Mouse (Mus musculus) left cerebral cortex, adult 9 months (tissue): ENCODE results near the gene Nrxn3.
A peak's percentile ranks its signal among the peaks of the same experiment; 100 is the strongest.

Source experiments
- DNase-seq, 2 experiments: peaks; one replicate each; pipeline ENCODE4 v3.0.0; 2022; ENCODE audit warnings: low spot score in 2 of 2

Nrxn3 gene

DNA sequence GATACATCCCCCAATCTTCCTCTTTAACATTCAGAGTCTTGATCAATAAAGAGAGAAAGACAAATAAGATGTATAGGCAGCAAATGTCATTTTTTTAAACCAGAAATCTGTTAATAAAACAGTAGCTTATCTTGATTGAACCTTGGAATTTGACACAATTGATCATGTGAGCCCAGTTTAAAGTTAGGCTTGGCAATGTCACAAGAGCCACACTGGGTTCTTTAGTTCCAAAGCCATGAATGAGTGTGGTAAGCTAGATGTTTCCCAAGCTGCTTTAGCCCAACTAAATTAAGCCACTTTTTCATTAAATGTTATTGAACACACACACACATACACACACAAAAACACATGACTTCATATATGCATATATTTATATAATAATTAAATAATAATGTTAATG is 786.3 kb downstream of the Nrxn3 start:
- DNase-seq = no peak

DNA sequence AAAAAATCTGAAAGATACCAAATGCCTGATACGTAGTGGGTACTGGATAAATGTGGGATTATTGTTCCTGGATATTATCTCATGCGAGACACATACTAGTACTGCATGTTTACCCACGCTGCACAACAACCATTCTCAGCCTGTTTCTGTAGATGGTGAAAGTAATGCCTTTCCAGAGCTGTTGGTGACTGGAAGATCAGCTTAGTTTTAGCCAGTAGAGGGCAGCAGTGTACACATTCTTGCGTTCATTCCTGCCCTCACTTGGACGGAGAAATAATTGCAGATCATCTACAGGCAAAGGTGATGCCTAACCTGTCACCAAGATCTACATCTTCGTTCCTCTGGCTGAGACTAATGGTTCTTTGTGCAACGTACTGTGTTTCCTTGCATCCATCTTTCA is 791.1 kb downstream of the Nrxn3 start:
- peak; percentile 20 to 76 for DNase-seq

DNA sequence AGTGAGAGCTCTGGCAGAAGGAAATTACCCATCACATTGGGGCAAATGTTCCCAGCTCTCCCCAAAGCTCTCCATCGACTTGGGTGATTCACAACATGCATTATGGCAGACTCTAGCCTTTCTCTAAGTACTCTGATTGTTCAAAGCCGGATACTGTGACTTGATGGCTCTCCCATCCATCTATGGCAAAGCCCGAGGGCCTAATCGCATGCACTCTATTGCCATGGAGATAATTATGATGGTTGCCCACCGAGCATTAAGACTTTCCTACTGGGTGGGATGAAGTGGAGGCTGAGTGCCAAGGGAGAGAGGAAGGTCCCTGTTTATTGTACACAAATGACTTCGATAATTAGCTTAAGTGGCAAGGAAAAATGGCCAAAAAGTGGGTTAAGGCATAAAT is 793.4 kb downstream of the Nrxn3 start:
- no peak for DNase-seq

DNA sequence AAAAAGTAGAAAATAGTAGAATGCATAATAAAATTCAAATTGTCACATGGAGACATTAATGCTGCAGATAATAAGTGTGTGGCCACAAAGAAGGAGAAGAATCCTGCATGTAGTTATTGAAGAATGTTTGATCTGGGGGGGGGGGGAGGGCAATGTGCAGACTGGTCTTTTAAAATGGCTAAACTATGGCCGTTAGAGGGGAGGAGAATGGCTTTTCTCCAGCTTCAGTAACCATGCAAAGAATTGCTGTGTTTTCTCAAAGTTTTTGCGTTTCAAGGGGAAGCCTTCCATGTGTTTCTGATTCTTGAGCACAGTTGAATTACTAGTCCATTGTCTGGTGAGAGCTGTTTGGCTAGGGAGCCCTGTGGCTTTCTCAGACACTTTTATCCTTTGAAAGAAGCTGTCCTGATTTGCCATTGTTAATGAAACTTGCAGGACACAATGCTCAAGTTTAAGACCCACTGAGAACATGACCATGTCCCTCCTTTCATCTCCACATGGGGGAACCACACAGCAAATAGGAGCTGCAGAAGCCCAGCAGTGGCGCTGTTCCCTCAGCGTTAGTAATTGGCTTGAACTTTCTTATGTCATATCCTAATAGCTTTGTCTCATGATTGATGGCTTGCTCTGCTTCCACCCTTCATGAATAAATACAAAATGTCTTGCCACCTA is 808.1 kb downstream of the Nrxn3 start:
- no peak for DNase-seq

DNA sequence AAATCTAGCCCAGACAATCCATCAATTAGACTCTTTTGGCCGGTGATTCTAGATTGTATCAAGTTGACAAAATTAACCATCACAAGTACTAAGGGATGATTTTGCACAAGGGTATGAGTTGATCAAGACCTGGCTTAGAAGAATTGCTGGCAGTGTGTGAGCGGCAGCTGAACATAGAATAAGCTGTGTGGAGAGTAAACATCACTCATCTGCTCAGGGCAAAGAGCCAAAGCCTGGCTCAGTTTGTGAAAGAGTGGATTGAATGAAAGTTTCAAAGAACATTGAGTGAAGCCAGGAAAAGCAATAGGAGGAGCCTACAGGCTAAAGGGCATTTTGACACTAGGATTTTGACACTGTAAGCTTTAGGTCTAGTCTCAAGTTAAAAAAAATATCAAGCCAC is 828.6 kb downstream of the Nrxn3 start:
- peak in 1 of 2 experiments; percentile 15 for DNase-seq

DNA sequence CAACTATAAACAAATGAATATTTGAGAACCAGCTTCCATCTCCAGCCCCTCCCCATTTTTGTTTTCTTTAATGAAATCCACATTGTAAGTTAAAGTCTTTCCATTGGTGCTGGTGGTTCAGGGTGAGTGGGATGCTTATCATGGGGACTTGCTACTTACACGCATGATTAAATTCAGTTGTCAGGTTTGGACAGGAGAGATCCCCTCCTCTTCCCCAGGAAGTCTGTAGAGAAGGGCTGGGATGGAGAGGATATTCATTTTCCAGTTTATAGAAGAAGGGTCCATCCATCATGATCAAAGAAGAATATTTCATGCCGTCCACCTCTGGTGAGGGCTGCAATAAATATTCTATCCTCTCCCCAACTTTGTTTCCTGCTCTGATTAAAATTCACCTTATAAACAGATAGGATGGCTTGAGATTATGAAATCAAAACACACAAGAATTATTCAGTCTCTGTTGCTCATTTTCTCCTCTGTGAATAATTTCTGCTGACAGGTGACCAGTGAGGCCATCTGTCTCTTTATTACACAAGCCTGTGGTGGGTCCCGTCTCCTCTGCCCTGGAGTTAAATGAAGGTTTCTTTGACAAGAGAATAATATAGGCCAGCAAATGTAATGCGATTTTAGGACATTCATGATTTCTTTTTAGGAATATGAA is 830.7 kb downstream of the Nrxn3 start:
- DNase-seq = no peak

DNA sequence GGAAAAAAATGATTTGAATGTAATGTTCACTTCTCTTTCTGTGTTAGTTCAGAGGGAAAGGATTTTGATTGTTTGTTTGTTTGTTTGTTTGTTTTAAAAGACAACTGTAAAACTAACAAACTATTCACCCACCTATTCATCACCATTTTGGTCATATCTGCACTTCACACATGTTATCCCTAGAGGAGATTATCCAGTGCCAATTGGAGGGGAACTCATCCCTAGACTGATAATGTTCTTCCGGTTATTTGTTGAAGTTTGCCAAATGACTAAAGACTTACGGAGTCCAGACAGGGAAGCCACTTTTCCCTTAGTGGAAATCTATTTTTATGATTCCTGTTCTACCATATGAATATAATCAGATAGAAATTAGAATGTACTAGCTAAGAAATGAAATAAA is 831.5 kb downstream of the Nrxn3 start:
- no peak for DNase-seq

DNA sequence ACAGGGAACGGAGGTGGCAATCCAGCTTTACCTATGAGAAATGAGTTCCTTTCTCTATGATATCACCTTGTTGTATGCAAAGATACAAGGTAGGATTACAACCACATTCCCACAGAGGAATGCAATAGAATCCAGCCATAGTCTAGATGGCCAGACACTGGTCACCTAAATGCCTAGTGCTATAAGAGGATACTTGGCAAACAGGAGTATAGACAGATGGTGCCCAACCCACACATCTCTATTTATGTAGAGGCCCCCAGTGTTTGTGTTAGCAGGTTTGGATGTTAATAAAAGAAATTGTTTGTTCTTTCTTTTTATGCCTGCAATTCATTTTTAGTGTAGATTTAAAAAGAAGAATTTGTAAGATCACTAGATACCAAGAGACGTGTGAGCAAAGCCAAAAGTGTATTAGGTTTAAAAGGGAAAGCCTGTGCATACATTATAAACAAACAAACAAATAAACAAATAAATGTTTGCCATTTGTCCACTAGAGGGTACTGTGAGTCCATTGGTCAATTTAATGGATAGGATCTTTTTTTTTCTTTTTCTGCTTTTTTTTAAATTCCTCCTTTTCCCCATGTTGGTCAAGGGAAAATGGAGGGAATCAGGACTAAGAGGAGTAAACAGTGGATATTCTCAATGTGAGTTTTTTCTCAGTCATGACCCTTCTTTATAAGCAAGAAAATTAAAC is 832.2 kb downstream of the Nrxn3 start:
- peak in 1 of 2 experiments; percentile 57 for DNase-seq

DNA sequence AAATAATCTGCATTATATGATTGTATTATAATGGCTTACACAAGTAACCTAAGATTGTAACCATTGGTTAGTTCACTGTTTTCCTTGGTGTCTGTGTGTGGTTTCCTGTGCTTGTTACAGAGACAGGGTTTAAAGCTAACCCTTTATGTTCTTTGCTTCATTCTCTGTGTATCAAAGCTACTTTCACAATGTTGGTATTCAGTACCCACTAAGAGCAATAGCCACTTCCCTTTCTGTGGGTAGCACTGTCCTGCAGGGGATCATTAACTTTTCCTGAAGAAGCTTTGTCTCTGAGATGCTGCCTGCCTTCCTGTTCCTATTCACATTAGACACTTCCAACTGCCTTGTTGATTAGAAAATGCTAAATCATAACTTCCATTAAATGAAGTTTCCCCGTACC is 836.2 kb downstream of the Nrxn3 start:
- DNase-seq = no peak

DNA sequence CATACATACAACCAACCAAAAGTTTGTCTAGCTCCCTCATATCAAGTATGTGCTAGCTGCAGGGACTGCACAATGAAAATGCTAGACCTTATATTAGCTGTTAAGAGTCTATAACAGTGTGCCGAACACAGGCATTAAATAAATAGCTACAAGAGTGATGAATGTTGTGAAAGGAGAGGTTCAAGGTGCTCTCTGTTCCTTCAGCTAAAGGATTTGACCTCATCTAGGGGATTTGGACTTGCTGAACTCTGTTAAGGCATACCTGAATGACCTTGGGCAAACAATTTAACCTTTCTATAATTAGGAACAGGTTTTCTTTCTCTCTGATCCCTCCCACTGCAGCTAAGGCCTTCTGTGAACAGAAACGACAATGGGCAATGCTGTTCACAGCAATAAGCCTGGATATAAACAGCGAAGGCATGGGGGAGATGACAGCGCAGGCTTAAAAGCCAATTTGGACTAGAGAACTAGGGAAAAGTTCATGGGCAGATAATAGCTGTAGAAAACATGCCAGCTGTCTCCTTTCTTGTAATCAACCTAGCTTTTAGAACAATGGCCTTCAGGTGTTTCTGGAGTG is 839.4 kb downstream of the Nrxn3 start:
- no peak for DNase-seq

DNA sequence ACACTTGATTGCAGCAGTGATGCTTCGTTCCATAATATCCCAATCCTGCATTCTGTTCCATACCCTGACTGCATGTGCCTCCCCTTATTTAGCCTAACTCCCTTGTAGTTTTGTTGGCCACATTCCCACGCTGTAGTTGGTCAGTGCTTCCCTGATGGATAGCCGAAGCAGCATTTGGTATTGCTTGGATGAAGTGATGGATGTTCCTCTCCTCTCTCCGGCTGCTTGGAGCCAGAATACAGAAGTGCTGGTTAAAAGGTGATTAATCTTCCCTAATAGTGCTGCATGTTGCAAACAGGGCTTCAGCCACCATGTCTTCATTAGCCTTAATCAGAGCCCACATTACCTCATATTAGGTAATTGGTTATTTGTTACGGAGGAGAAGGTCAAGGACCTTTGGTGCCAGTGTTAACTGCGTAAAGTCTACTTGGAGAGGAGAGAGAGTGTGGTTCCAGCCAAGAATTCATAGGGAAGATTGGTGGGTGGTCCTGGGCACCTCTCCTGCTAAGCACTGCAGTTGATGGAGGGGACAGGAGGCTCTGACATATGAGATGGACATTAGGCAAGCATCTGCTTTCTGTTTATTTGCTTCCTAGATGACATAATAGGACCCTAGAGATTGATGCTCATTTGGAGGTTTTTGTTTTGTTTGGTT is 846.2 kb downstream of the Nrxn3 start:
- DNase-seq = no peak

DNA sequence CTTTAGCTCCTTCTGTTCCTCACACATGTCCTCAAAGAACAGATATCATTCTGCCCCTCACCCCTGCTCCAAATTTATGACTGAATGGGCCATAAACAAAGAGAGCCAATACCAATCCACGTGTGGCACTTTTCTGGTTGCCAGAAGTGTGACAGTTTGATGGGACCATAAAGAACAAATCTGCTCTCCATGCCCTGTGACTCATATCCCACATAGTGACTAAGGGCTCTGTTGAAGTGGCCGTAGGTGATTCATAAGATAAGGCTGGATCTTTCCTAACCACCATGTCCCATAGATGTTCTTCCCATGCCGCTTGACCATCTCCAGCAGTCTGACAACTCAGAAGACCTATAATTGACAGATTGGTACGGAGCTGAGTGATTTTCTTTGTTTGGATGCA is 869.8 kb downstream of the Nrxn3 start:
- DNase-seq = no peak

DNA sequence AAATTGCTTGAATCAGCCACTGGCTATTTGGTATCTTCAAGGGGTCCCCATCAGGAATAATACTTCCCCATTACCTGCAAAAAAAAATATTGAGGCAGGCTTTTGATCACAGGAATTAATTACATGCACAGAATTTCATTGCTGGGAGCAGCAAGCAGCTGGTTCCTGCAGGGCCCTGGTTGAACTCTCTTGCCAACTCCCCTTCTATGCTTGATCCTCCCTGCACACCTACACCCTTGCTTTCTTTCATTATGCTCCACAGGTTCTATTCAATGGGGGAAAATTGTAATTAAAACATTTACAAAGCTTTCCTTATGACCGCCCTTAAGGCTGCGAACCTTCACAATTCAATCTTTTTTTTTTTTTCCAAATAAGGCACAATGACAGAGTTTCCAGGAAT is 891.0 kb downstream of the Nrxn3 start:
- DNase-seq = no peak

DNA sequence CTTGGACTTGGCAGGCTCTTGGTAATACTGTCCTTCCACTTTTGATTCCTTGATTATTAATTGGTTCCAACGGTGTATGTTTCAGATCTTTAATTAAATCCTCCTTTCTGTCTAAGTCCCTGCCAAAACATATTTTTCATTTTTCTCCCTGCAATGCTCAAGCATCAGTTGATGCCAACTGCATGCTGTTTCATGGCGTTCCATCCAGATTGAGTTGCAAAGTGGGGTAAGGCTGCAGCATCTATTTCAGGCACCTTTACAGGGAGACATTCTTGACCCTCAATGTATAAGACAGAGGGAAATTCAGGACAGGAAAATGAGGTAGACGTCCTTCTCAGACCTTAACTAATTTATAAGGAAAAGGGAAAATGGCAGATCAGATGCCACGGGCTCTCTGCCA is 903.1 kb downstream of the Nrxn3 start:
- DNase-seq = no peak

DNA sequence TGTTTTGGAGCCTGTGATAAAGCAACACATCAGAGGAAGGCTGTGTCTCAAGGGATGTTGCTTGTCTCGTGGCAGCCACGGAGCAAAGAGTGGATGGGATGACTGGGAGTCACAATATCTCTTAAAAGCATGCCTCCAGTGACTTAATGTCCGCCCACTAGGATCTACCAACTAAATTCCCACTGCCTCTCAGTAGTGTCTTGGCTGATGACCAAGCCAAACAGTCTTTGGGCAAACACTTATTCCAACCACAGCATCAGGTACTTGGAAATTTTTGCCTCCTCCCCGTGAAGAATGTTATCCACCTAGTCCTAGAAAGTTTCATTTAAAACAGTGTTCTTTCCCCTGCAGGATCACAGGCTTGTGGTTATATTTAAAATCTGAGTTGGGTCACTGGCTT is 917.4 kb downstream of the Nrxn3 start:
- no peak for DNase-seq

DNA sequence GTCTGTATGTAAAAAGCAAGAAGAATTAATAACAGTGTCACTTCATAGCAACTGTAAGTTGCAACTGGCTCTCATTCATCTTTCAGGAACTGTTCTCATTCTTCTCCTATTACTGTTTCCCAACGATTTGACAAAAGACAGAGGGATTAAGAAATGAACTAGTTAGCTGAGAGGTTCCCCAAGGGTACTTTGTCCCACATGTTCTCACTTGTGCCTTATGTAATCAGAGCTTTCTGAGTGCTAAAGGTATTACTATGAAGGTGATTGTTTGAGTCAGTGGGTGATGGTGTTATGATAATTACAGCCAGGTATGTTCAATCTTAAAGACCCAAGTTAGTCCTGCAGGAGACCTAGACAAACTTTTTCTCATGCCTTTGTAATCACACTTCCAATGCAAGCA is 918.8 kb downstream of the Nrxn3 start:
- DNase-seq = no peak

DNA sequence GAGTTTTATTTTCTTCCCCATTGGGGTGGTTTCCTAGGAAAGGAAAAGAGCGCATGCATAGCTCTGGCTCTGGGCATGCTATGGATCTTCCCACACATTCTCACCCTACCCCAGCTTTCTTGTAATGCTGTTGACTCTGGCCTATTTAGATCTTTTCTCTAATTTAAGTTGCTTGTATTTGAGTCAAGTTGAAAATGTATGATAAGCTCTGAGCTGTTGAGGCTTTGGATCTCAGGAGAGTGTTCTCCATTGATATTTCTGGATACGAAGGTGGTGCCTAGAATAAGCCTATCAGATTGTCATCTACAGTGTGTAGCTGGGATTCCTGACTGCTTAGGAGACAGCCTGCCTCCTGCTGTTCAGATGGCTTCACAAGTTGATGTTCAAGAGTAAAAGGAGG is 930.5 kb downstream of the Nrxn3 start:
- DNase-seq = peak; percentile 26 to 45

DNA sequence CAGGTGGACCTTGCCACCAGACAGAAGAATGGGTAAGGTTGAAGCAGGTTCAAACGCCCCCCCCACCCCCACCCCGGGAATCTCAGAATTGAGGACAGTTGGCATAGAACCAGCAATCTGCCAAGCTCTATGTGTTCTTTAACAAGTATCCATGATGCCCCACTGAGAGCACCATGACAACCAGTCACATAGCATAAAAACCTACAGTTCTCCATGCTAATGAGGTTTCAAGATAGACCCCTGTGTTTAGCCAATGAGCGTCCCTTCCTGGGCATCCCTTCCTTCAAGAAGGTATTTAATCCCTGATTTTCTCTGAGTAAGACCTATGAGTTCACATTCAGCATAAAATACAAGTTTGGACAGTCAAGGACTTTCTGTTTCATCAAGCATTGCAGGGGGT is 938.5 kb downstream of the Nrxn3 start:
- DNase-seq = no peak

DNA sequence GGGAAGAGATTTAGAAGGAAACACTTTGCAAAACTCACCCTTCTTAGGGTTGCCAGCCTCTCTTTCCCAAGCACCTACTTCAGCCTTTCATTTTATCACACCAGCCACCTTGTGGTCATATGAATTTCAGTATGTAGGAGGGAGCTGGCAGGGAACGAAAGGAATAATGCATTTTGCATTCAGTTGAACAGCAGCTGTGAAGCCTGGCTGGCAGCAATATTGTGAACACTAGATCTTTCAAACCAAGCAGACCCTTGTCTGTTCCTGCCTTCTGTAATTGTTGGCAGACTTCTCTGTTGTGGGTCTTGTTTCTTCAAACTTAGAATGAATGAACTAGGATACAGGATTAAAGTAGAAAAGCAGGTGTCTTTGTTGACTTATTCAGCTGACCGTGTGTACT is 946.2 kb downstream of the Nrxn3 start:
- DNase-seq = peak in 1 of 2 experiments; percentile 53

DNA sequence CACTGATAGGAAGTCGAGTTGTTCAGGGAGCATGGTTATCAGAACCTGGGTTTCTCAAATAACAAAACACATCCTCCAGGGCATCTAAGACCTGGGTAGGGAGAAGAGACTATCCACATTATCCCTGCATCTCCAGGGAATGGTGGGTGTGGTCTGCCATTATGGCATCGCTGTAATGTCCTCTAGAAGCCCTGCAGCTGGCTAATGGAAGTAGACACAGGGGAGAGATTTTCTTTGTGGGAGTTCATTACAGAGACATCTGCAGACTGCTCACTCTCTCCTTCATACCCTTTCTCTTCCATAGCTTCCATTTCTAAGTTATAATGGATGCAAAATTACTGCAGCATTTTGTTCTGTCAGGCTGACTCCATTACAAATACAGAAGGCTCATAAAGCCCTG is 950.1 kb downstream of the Nrxn3 start:
- no peak for DNase-seq

DNA sequence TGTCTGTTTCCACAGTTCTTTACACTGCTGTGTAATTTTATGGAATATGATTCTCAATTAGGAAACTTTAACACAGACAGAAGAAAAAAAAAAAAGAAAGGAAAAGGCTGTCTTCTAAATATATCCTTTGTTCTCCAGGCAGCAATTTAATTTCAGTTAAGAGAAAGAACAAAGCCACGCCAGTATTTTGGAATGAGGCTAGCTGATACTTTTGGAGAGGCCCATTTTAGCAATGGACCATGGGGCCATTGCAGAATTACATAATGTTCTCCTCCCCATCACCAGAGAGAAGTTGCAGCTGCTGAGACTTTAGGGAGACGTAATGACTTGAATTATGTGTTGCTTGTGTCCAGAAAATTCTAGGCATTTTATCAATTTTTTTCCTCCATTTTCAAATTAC is 963.0 kb downstream of the Nrxn3 start:
- peak in 1 of 2 experiments; percentile 16 for DNase-seq

DNA sequence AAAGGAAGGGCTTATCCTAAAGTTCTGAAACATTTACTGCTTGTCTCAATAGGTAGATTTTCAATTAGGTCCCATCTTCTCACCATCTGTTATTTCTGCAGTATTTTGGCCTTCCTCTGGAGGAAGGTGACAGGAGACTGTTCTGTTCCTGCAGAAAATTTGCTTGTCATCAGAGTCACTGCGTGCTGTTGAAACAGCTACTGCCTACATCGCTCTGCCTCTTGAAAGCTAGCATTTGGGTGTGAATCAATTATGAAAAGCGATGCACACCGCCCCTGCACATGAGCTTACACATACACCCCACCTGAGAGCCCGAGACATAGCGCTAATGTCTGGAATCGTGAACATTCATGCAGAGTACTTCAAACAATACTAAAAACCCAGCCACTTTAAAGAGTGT is 966.4 kb downstream of the Nrxn3 start:
- DNase-seq = peak; percentile 65 to 72
